Mouse (Mus musculus) liver (tissue): Measurements from ENCODE around the gene Tnni1.

ENCODE experiments used
- DNase-seq: peaks from one replicate; pipeline ENCODE4 v3.0.0-alpha.2; 2020; ENCODE audit warnings: mixed read lengths

Gene Tnni1

GRCm38 (mm10) chr1:135847611-135848351 lies 68.5 kb downstream of the Tnni1 start:
- DNase-seq = no peak

- peak; percentile 53 for DNase-seq
These were observed 71.7 kb downstream of the Tnni1 start for GRCm38 (mm10) chr1:135850722-135851512.

- no peak for DNase-seq
These were observed 73.0 kb downstream of the Tnni1 start for GRCm38 (mm10) chr1:135852044-135852756.

GRCm38 (mm10) chr1:135853200-135853599 lies 74.0 kb downstream of the Tnni1 start:
- no peak for DNase-seq

GRCm38 (mm10) chr1:135854591-135855343 lies 75.5 kb downstream of the Tnni1 start:
- no peak for DNase-seq

- no peak for DNase-seq
These were observed 76.1 kb downstream of the Tnni1 start for GRCm38 (mm10) chr1:135855344-135855687.

GRCm38 (mm10) chr1:135856070-135856469 lies 76.8 kb downstream of the Tnni1 start:
- DNase-seq = no peak

GRCm38 (mm10) chr1:135857137-135857775 lies 78.0 kb downstream of the Tnni1 start:
- peak; percentile 36 for DNase-seq

GRCm38 (mm10) chr1:135858533-135858932 lies 79.3 kb downstream of the Tnni1 start:
- DNase-seq = no peak
